Mouse (Mus musculus) spleen, embryonic (tissue): Measurements from ENCODE around the gene Wnt7b.

Experiments used
- CTCF ChIA-PET: fragments of 350-600 bp; sonication (Branson Sonifier 250); formaldehyde crosslinking; loops from one replicate; lab custom pipeline; 2022; lab: Charles Lee

Wnt7b gene

DNA sequence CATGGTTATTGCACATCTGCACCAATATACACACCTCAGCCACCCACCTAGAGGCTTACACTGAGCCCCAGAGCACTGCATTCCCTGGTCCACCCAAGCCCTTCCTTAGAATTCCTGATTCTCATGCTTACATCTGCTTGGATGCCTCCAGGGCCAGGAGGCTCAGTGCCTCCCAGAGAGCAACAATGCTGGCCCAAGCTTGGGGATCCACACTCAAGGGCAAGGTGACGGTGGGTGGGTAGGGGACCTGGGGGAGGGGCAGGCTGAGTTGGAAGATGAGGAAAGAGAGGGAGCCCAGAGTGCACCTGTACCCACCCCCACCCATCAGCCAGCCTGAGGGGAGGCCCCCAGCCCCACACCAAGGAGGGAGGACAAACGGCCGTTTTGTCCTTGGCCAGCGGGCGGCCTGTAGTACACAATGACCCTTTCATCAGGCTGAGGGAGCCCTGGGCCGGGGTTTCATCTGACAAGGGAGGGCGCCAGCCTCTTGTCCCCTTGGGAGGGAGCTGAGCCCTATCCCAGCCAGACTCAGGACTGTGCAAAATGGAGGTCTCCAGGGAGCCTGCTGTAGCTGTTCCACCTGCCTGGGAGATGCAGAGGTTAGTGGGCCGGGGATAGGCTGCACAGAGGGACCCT, 9.5 kb downstream of the Wnt7b start:
- CTCF ChIA-PET: no interaction called here

DNA sequence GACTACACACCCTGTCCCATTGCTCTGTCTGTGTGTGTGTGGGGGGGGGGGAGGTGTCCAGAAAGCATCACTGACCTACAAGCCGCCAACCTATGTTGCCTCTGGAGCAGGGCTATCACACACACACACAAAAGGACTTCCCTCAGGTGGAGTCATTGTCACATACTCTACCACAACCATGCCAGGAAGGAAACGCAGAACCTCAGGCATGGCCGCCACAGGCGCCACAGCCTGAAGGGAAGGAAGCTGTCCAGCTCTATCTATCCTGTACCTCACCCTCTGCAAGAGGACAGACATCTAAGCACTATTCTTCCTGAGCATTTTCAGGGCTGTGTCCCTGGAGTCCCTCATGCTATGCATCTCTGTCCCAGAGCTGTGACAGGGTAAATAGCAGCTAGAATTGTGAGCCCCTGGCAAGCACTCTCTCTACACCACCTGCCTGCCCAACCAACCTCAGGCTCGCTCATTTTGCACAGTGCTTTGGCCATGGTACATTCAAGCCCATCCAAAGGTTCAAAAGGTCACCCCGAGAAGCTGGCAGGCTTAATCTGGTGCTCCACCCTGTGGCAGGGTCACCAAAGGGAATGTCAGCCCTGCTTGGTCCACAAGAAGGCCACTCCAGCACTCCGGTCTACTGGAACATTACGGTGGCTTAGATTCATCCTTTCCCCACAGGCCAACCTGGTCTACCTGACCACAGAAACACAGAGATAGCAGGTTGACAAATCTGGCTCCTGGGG, 12.1 kb downstream of the Wnt7b start:
- CTCF ChIA-PET: no interaction called here

DNA sequence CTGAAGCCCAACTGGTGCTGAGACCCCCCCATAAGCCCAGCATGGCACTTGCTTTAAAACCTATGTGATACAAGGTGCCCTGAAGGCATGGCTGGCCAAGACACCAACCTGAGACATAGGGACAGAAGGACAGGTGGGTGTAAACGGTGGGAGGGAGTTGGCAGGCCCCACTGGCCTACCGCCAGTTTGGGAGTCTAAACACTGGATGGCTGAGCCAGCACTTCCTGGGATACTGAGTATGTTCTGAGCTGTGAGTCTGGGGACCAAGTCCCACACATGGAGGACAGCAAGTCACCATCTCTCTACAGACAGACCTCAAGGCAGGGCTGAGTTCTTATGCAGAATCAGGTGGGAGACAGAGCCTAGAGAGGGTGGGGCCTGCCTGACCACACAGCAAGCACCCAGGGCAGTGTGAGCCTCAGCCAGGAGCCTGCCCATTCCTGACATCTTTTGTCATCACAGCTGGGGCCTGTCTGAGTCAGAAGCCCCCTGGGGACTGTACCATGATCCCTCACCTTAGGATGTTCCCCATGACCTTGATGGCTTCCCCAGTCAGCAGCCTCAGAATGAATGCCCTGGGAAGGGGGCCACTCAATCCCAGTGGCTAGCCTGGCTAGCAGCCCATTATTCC, 13.0 kb downstream of the Wnt7b start:
- CTCF ChIA-PET: no interaction called here

DNA sequence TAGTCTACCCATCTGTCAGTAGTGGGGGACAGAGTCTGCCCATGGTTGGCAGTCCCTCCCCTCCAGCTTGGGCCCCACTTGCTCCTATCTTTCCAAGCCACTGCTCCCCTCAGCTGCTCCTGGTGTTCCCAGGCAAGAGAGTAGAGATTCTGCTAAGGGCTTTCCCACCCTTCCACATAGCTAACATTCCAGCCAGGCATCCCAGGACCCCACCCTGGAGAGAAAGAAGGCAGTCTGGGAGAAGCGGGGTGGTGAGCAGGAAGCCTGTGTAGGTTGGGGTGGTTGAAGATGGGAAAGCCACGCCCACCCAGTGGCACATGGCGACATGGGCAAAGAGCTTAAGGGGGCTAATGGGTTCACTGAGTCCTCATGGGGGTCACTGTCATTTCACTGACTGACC, 13.9 kb downstream of the Wnt7b start:
- CTCF ChIA-PET: no interaction called here

DNA sequence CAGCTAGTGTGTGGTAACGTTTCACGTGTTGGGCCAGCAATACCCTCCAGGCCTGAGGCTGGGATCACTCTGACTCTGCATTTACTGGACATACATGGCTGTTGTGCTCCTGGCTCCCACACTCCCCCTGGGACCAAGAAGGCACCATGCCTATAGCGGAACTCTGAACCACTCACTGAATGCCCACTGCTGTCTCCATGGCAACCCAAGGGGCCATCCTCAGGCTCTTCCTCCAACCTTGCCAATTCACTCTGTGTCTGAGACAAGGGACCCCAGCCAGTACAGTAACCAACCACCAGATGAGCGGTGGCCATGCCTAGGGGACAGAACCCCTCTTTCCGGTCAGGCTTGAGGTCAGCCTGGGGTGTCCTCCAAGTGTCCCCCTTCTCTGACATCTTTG, 17.3 kb downstream of the Wnt7b start:
- CTCF ChIA-PET: interaction anchor here (0.5 kb wide), 1 partner anchor 887 kb away, joined by 4 read pairs; no protein-coding TSS in a partner anchor

DNA sequence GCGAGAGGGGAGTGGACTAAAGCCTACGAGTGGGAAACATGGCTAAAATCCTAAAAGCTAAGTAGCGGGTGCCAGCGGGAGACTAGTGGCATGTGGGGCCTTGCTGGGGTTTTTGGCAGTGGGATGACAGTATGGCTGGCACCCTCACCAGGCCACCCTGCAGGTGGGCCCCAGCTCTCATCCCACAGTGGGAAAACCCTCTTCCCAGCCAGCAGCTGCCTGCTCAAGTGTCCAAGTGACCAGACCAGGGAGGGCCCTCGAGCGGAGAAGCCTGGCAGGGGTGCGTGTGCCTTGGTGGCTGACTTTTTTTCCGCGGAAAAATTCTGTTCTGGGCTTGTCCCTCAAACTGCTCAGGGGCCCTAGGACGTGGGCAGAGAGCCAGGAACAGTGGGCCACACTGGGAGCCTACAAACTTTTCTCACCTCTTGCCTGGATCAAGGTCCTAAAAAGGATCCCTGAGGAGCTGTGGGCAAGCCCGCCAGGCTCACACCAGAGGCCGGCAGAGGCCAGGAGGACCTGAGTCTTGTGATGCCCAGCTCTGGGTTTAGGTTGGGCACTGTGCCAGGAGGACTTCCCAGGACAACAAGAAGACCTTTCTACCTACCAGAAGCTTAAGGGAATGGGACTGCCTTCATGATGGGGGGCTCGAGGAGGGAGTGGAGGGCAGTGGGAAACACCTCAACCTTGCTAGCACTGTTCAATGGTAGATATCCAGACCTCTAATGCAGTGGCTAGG, 18.1 kb downstream of the Wnt7b start:
- CTCF ChIA-PET: interaction anchor here (0.5 kb wide), 1 partner anchor 886 kb away, joined by 4 read pairs; no protein-coding TSS in a partner anchor

DNA sequence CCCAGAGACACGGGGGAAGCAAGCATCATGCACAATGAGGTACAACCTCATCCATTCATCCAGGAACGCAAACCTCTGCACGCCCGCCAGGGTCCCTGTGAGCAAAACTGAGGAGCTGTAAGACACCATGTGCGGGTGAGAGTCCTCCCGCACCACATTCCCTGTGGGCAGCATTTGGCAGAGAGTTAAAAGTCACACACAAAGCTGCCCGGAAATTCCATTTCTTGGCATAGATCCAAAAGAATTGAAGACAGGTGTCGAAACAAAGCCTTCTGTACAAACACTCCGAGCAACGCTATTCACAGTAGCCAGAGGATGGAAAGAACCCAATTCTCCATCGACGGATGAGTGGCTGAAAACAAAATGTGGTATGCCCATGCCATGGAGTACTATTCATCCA, 20.3 kb downstream of the Wnt7b start:
- CTCF ChIA-PET: no interaction called here

DNA sequence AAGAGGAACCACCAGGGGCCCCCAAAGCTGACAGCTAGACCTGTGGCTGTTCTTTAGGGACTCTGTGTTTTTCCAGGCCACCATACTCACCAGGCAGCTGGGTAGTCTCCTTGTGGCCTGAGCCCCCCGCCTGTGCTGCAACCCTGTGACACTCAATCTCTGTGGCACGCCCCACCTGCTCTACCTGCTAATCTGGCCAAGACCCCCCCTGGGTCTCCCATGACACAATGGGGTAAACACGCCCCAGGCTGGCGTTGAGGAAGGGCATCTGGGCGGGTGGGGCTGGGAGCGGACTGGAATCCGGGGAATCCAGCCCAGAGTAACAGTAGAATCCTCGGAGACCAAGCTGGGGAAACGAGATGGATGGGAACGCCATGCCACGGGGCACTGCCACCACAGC, 21.4 kb downstream of the Wnt7b start:
- CTCF ChIA-PET: no interaction called here

DNA sequence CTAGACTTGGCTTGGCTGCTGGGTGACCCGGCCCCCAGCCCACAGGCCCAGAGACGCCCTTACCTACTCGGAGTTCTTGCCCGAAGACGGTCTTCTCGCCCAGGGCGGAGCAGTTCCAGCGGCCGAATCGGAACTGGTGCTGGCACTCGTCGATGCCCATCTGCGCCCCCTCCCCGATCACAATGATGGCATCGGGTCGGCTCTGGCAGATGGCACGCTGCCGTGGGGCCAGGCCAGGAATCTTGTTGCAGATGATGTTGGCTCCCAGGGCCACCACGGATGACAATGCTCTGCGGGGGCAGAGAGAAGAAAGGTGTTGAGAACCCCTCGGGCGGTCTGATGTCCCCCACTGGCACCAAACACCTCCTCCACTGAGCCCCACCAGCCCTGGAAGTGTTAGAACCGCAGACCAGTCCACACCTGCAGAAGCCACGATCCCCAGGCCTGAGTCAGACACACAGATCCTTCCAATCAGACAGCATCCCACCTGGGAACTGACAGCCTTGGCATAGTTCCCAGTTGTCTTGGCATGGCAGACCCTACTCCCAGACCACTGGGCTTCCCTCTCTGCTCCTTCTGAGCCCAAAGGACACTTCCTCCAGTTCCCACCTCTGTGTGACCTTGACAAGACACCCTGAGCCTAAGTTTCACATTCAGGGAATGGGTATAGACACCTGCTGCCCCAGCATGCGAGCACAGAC, 23.3 kb downstream of the Wnt7b start:
- CTCF ChIA-PET: no interaction called here

DNA sequence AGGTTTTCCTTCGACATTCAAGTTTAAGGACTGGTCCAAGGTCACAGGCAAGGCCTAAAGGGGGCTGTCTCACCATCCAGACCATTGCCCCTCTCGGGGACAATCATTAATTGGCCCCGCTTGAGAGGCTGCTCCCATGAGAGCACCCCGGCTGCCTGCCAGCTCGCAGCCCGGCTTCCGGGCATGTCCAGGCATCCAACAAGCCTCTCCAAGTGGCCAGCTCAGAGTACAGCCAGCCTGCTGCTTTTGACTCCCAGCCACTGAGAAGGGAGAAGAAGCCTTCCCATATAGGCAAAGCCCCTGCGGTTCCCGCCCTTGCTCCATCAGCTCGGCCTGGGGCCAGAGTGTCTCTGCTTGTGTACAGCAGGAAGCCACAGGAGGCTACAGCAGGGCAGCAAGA, 26.5 kb downstream of the Wnt7b start:
- CTCF ChIA-PET: interaction anchor here (0.6 kb wide), 1 partner anchor 1068 kb away, joined by 3 read pairs; no protein-coding TSS in a partner anchor

DNA sequence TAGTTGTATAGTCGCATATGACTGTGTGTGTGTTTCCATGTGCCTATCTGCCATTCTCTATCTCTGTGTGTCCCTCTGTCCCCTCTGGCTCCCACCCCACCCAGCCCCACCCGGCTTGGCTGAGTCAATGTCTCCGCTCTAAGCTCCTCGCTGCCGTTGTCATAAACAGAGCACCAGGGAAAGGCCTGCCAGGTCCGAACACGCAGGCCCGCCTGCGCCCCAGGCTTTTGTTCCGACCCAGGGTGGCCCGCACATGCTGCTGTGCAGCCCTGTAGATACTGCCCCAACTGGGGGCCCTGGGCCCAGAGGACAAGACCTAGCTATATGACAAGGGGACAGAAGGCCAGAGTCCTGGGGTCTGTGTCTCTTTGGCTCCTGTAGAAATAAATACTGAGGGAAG, 28.9 kb downstream of the Wnt7b start:
- CTCF ChIA-PET: no interaction called here

DNA sequence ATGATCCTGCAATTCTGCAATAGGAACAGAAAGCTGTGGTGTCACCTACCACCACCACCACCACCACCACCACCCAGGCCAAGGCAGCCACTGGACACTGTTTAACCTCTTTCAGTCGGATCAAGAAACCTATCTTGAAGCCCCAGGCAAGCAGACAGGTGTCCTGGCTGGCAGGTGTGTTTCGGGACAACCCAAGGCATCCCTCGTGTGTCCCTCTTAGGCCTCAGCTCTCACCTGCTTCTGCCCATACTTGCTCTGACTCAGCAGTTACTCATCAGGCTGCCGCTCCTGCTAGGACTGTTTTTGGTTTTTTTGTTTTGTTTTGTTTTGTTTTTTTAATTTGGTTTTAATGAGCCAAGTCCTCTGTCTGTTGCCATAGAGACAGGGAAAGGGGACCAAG, 35.8 kb downstream of the Wnt7b start:
- CTCF ChIA-PET: no interaction called here

DNA sequence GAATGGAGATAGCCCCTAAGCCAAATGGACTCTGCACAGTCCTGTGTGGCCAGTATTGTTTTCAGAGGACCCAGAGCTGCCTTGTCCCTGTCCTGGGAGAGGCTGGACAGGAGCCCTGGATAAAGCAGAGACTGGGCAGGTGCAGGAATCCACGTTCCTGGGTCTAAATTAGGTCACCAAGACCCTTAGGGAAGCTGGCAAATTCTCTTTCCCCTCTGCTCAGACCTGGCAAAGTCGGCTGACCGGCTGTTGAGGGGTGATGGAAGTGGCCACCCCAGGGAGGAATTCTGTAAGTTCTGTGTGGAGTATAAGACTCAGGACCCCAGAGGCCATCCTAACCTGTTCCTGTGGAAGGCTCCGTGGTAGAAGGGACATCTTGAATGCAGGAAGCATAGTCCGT, 36.9 kb downstream of the Wnt7b start:
- CTCF ChIA-PET: no interaction called here

DNA sequence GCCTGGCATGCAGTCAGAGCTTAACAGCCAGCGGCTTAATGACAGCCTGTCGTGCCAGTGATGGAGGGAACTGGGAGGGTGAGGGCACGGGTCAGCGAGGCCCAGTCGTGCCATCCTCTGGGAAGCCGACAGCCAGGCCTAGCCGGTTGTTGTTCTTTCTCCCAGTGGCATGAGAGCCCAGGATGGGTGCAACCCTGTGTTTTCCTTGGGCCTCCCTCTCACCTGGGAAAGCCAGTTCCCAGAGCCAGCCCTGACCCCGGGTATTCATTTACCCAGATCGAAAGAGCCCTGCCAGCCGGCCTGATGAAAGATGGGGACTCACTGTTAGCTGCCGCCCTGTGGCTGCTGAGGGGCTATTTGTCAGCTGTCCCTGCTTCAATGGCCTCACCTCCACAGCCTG, 44.1 kb downstream of the Wnt7b start:
- CTCF ChIA-PET: no interaction called here

DNA sequence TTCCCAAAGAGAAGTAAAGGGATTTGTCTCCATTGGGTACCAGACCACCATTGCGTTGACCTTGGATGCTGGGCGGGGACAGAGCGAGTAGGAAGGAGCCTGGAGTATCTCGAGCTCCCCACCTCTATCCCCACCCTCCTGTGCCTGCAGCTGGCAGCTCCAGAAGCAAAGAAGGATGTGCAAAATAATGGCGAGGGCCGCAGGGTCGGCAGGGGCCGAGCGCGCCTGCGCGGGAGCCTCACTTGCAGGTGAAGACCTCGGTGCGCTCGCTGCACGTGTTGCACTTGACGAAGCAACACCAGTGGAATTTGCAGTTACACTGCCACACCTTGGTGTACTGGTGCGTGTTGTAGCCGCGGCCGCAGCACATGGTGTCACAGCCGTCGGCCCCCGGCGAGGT, 45.1 kb downstream of the Wnt7b start:
- CTCF ChIA-PET: no interaction called here

DNA sequence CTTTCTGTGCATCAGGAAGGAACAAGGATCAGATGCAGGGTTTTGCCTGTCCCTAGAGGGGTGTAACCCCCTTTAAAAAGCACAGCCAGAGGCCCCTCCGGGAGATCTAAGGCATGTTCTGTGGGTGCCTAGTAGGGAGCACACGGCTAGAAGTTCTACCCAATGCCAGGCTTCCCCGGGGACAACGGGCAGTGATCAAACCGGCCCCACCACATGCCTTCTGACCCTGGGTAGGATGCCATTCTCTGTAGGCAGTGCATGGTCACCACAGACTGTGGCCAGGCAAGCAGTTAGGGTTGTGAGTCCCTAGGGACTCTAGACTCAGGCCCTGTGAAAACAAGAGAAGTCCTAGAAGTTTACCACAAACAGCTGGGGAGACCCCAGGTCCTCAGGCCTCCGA, 47.6 kb downstream of the Wnt7b start:
- CTCF ChIA-PET: no interaction called here

DNA sequence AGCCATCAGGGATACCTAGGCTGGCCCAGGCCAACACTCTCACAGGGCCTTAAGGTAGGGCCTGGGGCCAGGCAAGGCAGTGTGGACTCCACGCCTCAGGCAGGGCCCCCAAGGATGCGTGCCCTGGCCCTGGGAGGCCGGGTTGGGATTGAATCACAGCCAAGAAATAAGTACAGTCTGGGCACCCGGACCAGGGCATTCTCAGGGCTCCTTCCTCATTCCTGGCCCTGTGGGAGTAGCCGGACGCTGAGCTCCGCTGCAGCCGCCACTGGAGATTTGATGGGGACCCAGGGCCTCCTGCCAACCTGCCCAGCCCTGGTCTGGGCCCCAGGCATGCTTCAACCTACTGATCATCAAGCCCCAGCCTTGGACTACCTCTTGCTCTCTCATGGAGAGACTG, 48.1 kb downstream of the Wnt7b start:
- CTCF ChIA-PET: no interaction called here

DNA sequence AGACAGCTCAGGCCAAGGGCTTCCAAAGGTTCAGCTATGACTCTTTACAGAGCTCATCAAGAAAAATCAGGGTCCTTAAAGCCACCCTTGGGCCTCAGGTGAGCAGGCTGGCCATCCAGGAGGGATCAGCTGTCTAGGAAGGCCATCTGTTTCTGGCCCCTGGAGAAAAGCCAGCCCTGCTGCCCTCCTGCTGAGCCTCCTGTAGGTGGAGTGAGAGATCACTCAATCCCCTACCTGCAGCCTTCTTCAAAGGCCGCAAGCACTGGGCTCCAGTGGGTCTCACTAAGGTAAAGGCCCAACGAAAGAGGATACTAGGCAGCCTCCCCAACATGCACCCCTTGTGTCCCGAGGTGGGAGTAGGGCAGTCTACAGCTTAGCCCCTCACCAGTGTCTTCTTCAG, 50.2 kb downstream of the Wnt7b start:
- CTCF ChIA-PET: no interaction called here

DNA sequence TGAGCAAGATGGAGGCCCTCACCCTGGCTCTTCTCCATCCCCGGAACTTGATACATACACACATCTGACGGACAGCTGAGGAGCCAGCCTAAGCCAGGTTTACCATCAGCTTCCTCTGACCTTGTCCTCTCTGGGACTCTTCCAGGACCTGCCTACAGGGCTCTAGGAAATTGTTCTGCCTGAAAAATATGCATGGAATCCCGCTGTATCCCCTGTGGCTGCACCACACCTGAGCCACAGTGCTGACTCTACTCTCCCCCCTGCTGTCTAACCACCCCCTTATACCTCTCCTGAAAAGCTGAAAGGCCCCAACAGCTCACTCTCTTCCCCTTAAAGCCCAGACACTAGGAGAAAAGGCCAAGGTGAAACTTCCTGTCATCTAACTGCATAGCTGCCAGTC, 52.4 kb downstream of the Wnt7b start:
- CTCF ChIA-PET: no interaction called here

DNA sequence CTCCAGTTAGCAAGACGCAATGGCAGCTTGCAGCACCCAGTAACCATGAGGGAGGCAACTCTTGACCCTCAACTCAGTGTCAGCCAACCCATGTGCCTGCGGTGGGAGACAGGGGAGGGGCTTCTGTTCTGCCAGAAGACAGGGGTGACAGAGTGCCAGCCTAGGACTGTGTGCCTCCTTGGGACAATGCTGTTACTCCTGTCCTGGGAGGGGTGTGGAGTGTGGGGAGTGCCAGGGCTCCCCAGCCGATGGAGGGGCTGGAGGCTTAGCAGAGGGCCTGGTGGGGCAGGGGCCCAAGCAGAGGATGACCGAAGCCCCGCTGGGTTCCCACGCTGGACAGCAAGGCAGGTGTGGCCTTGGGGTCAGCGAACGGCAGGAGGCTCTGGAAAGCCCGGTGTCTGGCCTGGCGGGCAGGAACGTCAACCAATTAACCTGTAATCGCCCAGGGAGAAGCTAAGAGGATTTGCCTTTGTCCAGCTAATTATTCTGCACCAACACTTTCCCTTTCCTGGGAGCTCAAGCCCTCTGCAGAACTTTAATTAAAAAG, 57.8 kb downstream of the Wnt7b start:
- CTCF ChIA-PET: no interaction called here
